Mouse (Mus musculus): ENCODE data around the gene Hes6. TPM values are rescaled to one million over a fixed set of nuclear protein-coding genes. Genes with fewer than 3 reads are reported as not detected.

Hes6 gene
- 24.6 and 43.0 TPM in 2 replicates for polyA plus RNA-seq (2012; rRNA removed; ENCODE audit: low replicate concordance)

GRCm38 (mm10) chr1:91413898-91414594 lies at the start of gene Hes6:
TSS of gene Hes6 (minus strand) at chr1:91414038.

GRCm38 (mm10) chr1:91459059-91459809 lies 45.4 kb upstream of the Hes6 start, which contains the start of gene Per2:
TSS of gene Per2 (minus strand) at chr1:91459324.

DNA sequence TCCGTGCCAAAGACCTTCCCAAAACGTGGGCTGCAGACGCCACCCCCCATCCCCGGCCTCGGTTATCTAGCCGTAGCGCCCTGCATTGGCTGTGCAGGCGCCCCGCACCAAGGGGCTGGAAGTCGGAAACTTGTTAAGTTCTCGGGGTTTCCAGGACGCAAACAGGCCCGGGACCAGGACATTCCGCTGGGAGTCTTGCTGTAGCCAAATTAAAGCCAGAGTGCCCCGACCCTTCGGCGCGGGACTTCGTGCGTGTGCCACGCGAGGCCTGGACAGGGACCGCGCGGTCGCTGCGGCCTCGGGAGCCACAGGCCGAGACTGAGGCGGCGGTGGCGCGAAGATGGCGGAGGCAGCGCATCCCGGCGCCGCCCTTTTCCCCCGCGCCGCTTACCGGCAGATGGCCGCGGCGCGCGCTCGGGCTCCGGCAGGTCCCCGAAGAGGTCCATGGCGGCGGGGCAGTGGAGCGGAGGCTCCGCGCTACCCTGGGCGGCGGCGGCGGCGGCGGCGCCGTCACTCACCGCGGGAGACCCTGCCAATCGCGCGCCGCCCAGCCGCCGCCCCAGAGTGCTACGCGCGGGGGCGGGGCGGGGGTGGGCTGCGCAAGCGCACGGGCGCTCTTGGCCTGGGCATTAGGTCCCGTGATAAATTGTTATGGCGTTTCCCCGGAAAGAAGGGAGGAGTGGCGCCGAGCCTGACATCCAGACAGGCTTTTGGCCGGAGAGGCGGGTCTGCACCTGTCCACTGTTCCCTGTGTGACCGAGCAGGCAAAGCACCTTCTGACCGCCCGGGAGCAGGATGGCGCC lies 15.4 kb downstream of the Hes6 start, which contains the start of gene Ilkap:
Gene Ilkap (minus strand): TSS at position 556 of the 803 bp plus-strand sequence.

GRCm38 (mm10) chr1:91366215-91367108 lies 47.4 kb downstream of the Hes6 start, which contains the start of gene Erfe:
TSS of gene Erfe (plus strand) at chr1:91366430.

Other genes with a start within 250 kb of the Hes6 start
- 3.5 and 30.7 TPM in 2 replicates for gene Ramp1, start 234.2 kb downstream of the Hes6 start, polyA plus RNA-seq (2012; rRNA removed; ENCODE audit: low replicate concordance)
- gene Ube2f, start 163.7 kb downstream of the Hes6 start, polyA plus RNA-seq (2012; rRNA removed; ENCODE audit: low replicate concordance) = 42.4 and 43.4 TPM in 2 replicates
- 21.3 and 21.8 TPM in 2 replicates for gene Scly, start 115.7 kb downstream of the Hes6 start, polyA plus RNA-seq (2012; rRNA removed; ENCODE audit: low replicate concordance)
- gene Espnl, start 92.0 kb downstream of the Hes6 start, polyA plus RNA-seq (2012; rRNA removed; ENCODE audit: low replicate concordance) = 0.01 and 0.04 TPM in 2 replicates
- 0.46 and 3.9 TPM in 2 replicates for gene Klhl30, start 63.0 kb downstream of the Hes6 start, polyA plus RNA-seq (2012; rRNA removed; ENCODE audit: low replicate concordance)
- 0.95 TPM in 1 of 2 replicates, not detected in the other for gene Erfe, start 47.6 kb downstream of the Hes6 start, polyA plus RNA-seq (2012; rRNA removed; ENCODE audit: low replicate concordance)
- 47.7 and 76.8 TPM in 2 replicates for gene Ilkap, start 15.2 kb downstream of the Hes6 start, polyA plus RNA-seq (2012; rRNA removed; ENCODE audit: low replicate concordance)
- 12.3 and 12.7 TPM in 2 replicates for gene Per2, start 45.3 kb upstream of the Hes6 start, polyA plus RNA-seq (2012; rRNA removed; ENCODE audit: low replicate concordance)
- 4.2 and 11.8 TPM in 2 replicates for gene Traf3ip1, start 80.6 kb upstream of the Hes6 start, polyA plus RNA-seq (2012; rRNA removed; ENCODE audit: low replicate concordance)
- 9.7 and 11.3 TPM in 2 replicates for gene Asb1, start 126.5 kb upstream of the Hes6 start, polyA plus RNA-seq (2012; rRNA removed; ENCODE audit: low replicate concordance)

Data from subcutaneous adipose tissue, adult 2 months (tissue).